Mouse (Mus musculus) cerebellum, adult 18-20 months (tissue): ENCODE data around the gene Ciita.

Source experiments
- DNase-seq, 2 experiments: peaks; one replicate each; pipeline ENCODE4 v3.0.0; 2021

Gene Ciita

DNA sequence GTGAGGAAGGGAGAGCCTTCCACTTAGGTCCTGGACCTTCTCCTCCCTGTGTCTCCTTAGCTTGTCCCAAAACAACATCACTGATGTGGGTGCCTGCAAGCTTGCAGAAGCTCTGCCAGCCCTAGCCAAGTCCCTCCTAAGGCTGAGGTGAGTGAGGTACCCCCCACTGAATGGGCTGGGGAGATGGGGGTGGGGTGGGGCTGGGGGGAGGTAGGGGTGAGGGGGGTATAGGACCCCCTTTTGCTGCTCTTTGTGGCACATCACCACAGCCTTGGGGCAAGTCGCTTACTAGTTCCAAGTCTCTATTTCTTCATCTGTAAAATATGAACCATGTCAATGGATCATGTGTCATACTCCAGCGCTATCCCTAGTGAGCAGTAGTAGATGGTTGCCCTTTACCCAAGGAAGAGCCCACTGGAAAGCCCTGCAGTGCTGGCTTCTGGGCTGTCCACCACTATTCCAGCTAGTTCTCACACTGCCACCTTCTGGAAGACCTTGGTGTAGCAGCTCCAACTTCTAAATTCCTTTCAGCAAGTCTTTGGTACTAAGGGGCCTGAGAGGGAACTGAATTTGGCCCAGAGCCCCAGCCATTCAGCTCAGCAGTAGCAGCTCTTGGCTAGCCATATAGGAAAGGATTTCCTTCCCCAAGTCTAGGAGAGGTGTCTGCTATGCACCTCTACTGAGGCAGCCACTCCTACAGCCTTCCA lies 41.2 kb downstream of the Ciita start:
- peak; percentile 73 to 82 for DNase-seq

DNA sequence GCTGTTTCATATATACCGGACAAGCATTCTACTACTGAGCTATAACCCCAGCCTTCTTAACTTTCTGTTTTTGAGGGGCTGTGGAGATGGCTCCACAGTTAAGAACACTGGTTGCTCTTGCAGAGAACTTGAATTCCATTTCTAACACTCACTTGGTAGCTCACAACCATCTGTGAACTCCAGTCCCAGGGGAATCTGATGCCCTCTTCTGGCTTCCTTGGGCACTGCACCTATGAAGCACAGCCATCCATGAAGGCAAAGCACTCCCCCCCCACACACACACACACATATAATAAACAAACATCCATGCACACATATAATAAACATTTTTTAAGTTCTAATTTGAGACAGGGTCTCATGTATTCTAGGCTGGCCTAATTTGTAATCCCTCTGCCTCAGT lies 43.0 kb downstream of the Ciita start:
- peak; percentile 67 to 70 for DNase-seq

DNA sequence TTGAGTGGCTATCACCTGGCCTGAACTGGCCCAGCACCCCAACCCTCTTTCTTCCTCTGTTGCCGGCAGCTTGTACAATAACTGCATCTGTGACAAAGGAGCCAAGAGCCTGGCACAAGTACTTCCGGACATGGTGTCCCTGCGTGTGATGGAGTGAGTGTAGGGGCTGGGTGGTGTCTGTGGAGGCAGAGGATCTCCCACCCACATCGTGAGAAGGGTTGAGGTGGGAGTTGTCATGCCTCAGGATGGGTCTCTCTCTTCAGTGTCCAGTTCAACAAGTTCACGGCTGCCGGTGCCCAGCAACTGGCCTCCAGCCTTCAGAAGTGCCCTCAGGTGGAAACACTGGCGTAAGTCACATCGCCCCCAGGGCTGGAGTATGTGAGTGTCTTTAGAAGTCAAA lies 43.8 kb downstream of the Ciita start:
- DNase-seq, result no peak

DNA sequence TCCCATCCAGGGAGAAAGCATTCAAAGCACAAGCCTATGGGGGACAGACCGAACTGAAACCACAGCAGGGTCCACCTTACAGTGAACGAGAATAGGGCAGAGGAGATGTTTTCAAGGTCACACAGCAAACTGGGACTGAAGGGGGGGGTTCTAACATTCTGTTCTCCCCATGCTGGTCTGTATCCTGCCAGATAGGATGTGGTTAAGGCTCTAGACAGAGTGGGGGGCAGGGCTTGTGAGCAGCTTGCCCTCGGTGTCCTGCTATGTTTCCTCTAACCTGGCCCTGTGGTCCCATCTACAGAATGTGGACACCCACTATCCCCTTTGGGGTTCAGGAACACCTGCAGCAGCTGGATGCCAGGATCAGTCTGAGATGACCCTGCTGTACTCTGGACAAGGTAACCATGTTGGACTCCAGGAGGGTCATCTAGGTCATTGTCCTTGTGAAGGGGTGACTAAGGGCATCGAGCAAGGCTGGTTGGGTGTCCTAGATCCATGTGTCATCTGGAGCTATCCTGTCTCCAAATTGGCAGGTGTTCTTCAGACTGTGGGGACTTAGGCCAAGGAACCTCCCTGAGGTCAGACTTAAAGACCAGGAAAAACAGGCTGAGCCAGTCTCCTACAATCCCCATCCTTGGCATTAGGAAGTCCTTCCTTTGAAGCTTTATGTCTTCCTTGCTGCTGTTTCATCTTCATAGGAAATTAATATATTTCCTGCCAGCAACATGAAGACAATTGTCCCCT lies 45.2 kb downstream of the Ciita start:
- DNase-seq, result no peak

DNA sequence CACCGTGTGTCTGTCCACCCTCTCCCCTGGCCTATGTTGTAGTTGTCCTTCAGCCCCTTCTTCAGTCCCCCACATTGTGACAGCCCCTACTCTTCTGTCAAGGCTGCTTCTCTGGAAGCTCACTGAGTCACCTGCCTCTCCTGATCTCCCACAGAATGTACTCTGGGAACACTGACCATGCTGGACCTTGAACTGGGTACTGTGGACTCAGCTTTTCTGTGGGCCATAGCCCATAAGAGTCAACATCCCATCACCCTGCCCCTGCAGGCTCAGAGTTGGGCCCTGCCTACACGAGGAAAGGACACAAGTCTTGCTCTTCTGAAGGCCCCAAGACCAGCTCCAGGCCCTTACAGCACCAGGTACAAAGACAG lies 45.7 kb downstream of the Ciita start:
- no peak for DNase-seq

DNA sequence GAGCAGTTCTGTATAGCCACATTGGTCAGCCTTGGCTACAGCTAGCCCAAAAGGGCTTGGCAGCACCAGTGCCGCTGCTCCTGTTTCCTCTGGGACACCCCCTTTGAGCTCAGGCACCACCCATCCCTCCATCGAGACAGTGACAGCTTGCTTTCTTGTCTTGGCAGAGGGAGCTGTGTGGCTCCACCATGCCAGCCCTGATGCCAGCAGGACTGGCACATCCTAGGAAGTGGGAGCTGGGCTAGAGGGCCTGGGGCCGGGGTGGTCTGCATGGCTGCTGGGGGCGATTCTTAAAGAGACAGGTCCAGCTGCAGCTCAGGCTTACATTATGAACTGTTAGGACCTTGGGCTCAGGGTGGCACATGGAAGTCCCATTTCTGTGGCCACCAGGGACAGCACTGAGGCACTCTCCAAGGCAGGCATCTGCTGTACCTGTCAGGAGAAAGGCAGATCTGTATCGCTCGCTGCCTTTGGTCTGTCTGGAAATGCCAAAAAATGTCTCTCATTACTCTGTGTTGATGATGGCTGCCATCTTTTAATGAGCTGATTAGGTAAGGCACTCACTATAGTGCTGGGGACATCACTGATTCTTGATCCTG lies 47.3 kb downstream of the Ciita start:
- DNase-seq, result peak; percentile 44 to 46

DNA sequence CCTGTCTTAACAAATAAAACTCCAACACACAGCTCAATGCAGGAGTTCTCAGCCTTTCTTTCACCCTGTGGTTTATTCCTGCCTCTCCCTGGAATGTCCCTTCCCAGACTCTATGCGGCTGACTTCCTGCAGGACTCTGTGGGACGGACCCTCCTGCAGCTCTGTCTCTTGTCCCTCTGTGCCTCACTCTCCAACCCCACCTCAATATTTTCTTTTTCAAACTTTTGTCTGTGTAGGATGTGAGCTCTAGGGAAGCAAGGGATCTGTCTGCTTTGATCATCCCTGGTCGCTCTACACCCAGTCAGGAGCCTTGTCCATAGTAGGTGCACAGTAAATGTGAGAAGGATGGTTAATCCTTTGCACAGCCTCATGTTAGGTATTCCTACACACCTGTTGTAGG lies 48.5 kb downstream of the Ciita start:
- no peak for DNase-seq

DNA sequence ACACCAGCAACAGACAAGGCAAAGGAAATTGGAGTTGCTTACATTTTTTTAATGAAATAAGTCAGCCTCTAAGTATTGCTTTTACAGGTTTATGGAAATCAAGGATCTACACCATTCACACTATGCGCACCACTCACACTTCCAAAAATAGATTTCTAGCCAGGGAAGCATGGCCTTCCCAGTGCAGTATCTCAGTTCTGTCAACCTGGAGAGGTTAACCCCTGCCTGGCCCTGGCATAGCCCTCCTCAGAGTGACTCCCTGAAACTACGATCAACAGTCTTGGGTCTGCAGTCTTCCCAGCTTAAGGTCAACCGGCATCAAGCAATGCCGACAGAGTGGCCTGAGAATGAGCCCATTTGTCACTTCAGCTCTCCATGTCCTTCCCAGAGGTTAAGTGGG lies 50.3 kb downstream of the Ciita start:
- no peak for DNase-seq

DNA sequence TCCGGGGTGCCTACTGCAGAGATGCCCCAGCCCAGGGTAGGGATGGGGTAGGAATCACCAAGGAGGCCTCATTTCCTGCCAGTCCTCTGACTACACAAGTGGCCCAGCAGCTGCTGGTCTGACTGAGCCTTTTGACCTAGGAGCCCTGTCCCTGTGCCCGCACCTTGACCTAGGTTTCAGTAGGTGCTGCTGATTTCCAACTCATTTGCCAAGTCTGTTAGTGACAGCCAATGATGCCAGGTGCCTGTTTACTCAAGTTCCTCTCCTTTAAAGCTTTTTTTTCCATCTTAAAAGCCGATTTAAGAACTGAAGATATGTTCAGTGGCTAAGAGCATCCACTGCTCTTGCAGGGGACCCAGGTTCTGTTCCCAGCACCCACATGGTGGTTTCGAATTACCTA lies 53.9 kb downstream of the Ciita start:
- no peak for DNase-seq

DNA sequence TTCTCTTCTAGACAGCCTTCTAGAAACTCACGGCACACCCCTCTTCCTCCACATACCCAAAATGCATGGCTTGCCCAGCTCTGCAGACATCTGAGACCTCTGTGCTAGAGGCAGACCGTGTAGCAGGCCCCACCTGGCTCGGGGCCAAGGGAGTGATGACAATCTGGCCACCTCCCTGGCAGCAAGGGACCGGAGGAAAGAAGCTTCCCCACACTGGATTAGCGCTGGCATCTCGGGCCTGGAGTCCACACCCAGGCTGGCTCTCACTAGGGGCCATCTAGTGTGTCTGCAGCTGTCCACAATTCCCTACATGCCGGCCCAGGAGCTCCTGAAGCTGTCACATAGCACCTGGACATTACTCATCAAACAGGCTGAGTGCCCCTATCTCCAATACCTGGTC lies 54.7 kb downstream of the Ciita start:
- DNase-seq, result peak; percentile 64 to 67

DNA sequence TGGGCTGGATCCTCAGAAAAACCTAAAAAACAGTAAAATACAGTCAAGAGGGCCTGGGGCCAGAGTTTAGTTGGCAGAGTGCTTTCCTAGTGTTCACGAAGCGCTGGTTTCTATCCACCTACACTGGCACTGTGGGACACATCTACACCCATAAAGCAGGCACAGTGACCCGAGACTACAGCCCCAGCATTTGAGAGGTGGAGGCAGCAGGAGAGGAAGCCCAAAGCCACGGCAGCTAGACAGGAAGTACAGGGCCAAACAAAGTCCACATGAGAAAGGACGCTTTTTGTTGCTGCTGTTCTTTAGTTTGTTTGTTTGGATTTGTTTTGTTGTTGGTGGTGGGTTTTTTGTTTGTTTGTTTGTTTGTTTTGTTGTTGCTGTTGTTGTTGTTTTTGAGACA lies 56.5 kb downstream of the Ciita start:
- DNase-seq, result no peak

DNA sequence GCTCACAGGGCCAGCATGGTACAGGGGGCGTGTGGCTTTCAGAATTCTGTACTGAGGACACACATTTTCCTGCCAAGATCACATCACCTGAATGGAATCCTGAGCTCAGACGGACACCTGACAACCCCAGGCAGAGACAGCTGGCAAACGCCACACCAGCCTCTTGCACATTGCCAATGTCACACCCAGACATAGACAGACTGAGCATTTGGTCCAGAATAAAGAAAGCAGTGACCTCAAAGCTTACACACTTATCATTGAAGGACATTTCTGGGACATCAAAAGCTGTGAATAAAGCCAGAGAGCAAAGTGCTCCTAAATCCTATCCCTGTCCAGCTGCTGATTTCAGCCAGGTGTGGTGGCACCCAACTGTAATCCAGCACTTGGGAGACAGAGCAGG lies 57.1 kb downstream of the Ciita start:
- no peak for DNase-seq

DNA sequence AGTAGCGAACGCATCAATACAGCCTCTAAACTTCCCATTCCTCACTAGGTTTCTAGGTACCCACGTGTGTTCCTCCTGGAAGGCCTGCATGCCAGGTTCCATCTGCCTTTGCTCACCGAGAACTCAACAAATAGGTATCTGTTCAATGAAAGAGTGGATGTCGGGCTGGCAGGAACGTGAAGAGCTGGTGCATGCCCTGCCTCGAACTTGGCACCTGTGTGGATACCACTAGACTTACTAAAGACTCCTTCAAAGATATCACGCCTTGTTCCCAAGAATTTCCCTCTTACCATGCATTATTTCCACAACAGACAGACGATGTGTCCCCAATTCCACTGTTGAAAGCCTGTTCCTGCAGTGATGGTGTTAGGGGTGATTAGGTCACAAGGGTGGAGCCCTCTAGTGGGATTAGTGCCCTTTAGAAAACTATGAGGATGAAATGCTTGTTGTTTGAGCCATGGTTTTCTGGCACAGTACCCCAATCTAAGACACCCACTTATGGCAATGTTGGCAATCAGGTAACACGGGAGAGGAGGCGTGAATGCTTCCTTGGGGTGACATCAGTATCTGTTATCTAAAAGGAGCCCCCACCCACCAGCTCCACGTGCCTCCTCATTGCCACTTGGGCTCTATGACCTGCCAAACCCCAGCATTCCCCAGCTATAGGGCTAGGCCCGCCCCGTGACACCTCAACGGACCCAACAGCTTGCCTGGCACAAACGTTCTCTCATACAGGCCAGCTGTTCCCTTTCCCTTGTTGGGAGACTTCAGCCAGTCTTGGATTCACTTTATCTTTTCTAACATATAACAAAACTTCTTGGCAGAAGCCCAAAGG lies 61.1 kb downstream of the Ciita start:
- DNase-seq, result peak in 1 of 2 experiments; percentile 37

DNA sequence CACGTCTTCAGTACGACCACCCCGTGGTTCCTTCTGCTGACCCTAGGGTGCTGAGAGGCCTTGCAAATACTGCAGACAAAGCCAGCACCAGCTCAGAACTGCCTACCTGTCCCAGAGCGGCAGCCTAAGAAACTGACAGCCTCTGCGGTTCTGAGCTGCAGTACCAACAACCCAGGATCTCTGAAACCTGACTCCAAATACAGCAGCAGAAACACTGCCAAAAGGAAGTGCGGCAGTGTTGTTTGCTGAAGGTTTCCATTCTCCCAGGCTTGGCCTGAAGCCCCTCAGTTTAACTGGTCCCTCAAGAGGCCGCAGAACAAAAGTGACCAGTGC lies 61.7 kb downstream of the Ciita start:
- DNase-seq, result peak; percentile 42 to 45

DNA sequence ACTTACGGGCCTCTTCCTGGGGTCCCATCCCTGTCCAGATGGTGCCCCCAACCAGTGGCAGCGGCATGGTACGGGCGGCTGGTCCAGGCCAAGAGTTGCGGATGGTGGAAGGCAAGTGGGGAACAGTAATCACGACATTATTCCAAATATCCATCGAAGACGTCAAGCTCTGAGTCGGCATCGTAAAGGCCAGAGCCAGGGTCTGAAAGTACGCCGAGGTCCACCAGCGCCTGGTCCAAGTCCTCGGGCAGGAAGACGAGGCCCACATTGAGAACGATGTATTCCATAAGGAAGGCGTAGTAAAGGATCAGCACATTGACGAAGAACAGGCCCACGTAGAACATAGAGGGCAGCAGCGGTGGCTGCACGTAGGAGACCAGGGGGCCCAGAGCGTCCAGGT lies 62.4 kb downstream of the Ciita start:
- DNase-seq, result peak in 1 of 2 experiments; percentile 50

DNA sequence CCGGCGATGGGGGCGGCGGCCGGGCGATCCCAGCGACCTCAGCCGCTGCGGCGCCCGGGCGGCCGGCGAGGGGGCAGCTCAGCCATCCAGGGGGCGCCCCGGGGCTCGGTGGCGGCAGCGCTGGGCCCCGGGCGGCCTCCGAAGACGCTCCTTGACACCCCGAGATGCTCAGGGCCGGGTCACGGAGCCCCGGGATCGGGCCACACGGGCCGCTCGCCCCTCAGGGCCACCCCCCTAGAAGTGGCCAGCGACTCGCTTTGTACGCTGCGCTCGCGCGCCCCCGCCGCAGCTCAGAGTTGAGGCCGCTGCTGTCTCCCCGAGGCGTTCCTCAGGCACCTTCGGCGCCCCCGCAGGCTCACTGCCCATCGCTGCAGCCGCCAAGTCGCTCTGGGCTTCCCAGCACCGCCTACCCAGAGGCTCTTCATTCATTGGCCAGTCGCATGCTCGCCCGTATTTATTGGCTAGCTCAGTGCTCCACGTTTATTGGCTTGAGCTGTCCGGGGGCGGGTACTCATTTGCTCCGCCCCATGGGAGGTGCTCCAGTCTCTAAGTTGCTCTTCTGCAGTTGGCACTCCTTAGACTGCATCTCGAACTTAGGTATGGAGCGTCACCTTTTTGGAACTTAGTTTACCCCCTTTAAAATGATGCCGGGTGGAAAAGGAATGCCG lies 63.0 kb downstream of the Ciita start, which contains the start of gene Dexi:
Gene Dexi (minus strand): TSS at position 357 of the 668 bp plus-strand sequence.
- peak; percentile 93 to 98 for DNase-seq

DNA sequence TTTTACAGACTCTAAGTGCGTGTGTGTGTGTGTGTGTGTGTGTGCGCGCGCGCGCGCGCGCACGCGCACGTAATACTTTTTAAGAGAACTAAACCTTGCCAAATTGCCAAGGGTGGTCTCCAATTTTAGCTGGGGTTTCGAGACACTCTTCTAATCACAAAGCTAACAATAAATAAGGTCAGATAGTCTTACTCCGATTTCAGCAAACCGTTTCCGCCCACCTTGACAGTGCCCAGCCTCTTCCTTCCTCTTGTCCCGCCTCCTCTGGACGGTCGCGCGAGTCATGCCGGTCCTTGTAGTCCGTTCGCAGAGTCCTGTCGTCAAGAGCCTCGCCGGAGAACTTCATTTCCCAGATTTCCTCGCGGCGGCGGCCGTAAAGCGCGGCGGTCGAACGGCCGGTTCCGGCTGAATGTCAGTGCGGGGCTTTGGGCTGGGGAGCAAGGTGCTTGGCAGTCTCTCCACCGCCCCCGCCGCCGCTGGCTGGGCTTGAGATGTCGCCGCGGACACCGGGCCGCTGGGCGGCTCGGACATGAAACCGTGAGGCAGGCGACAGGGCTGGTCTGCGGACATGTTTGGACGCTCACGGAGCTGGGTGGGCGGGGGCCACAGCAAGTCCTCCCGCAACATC lies 65.2 kb downstream of the Ciita start, which contains the start of gene Clec16a:
Gene Clec16a (plus strand): TSS at position 345 of the 628 bp plus-strand sequence.
- peak; percentile 95 to 98 for DNase-seq

DNA sequence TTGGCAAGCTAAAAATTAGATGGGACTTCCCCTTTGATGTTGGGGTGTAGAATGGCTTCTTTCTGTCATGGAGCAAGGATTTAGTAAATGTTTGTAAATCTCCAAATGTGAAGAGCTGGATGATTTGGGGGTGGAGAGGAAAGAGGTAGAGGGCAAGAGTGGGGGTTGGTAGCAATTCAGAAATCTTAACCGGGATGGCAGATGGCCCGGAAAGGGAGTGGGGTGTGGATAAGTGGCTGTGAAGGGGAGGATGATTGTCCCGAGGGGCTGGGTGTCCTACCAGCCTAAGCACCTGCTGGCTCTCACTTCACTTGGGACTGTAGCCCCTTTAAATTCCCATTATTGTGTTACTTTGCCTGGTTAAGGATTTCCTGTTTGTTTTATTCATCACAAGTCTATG lies 67.0 kb downstream of the Ciita start:
- DNase-seq, result no peak

DNA sequence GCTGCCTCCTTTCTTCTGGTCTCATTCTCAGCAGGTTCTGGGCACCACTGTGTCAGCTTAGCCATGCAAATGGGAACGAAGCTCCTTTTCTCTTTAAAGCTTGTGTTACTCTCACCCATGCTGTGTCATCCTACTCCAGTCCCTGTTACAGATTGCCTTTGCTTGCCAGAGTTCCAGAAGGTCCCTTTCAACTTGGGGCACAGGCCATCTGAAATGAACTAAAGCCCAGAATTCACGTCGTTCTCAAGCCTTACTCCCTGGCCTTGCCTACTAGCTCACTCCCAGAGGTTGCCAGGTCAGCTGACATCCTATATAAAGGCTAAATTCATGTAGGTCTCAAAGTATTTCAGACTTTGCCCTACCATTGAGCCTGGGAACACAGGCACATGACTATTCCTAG lies 69.1 kb downstream of the Ciita start:
- no peak for DNase-seq

DNA sequence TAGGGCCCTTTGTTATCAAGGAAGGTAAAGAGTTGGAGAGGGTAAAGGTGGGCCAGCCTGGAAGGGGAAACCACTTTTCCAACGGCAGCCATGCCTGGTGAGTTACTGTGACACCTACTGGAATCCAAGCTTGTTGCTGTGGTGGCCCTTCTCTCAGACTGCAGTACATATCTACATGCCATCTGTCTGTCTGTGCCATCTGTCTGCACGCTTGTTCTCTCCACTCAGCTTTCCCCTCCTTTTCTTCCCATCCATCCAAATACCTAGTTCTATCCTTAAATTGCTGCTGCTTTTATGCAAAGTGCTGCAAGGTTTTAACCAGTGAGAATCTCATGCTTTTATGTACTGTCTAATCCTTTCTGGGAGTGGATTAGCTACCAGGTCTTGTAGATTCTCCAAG lies 69.7 kb downstream of the Ciita start:
- DNase-seq, result no peak

DNA sequence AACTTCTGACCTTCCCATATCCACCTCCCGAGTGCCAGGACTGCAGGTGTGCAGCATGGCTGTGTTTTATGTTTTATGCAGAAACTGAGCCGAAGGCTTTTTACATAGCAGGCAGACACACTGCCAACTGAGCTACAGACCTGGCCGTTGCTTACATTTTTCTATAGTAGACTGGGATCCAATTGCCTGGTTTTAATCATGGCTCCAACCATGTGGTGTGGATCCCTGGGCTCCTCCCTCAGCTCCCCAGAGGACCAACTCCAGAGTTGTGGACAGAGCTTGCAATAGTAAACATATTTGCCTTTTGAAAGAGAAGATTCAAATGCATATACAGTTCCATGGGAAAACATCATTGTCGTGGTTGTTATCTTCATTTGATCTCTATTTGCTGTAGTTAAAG lies 71.7 kb downstream of the Ciita start:
- no peak for DNase-seq

DNA sequence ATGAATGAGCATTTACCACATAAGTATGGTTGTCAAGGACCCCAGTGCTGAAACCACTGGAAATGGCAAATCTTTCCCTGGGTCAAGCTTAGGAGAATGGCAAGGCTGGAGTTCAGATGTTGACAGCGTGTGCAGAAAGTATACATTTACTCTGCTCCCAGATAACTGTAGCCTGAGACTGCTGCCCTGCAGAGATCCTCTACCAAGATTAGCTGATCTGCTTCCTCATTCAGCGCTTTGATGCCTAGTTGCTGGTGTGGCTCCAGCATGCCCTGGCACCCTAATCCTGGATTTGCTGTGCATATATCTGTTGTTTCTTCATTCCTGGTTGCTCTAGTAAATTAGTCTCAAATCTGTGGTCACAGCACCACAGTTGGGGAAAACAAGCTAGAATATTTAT lies 74.0 kb downstream of the Ciita start:
- no peak for DNase-seq
